Mouse (Mus musculus): ENCODE results near the gene Rbms1.

The Rbms1 gene

GRCm38 (mm10) chr2:60804763-60805162 is 158.2 kb downstream of the Rbms1 start:
- no peak for DNase-seq

- DNase-seq = no peak
Measured at GRCm38 (mm10) chr2:60803377-60803776, 159.6 kb downstream of the Rbms1 start.

- DNase-seq = no peak
Measured at GRCm38 (mm10) chr2:60802828-60803227, 160.2 kb downstream of the Rbms1 start.

- peak; percentile 32 for DNase-seq
Measured at GRCm38 (mm10) chr2:60802191-60802590, 160.8 kb downstream of the Rbms1 start.

- DNase-seq = no peak
Measured at GRCm38 (mm10) chr2:60801571-60802155, 161.3 kb downstream of the Rbms1 start.

- no peak for DNase-seq
Measured at GRCm38 (mm10) chr2:60800921-60801558, 162.0 kb downstream of the Rbms1 start.

GRCm38 (mm10) chr2:60799816-60800215 is 163.2 kb downstream of the Rbms1 start:
- no peak for DNase-seq

GRCm38 (mm10) chr2:60798767-60799529 is 164.0 kb downstream of the Rbms1 start:
- DNase-seq = no peak

GRCm38 (mm10) chr2:60796969-60797669 is 165.9 kb downstream of the Rbms1 start:
- no peak for DNase-seq

GRCm38 (mm10) chr2:60796616-60796968 is 166.4 kb downstream of the Rbms1 start:
- DNase-seq = no peak

- no peak for DNase-seq
Measured at GRCm38 (mm10) chr2:60795861-60796260, 167.1 kb downstream of the Rbms1 start.

- no peak for DNase-seq
Measured at GRCm38 (mm10) chr2:60792506-60792905, 170.5 kb downstream of the Rbms1 start.

GRCm38 (mm10) chr2:60789126-60789525 is 173.9 kb downstream of the Rbms1 start:
- no peak for DNase-seq

- no peak for DNase-seq
Measured at GRCm38 (mm10) chr2:60788173-60788908, 174.7 kb downstream of the Rbms1 start.

GRCm38 (mm10) chr2:60787088-60787487 is 175.9 kb downstream of the Rbms1 start:
- no peak for DNase-seq

- no peak for DNase-seq
Measured at GRCm38 (mm10) chr2:60786289-60786688, 176.7 kb downstream of the Rbms1 start.

GRCm38 (mm10) chr2:60774501-60774900 is 188.5 kb downstream of the Rbms1 start:
- DNase-seq = no peak

GRCm38 (mm10) chr2:60773592-60773991 is 189.4 kb downstream of the Rbms1 start:
- DNase-seq = peak; percentile 69

- no peak for DNase-seq
Measured at GRCm38 (mm10) chr2:60766420-60766819, 196.6 kb downstream of the Rbms1 start.

- DNase-seq = no peak
Measured at GRCm38 (mm10) chr2:60756218-60756617, 206.8 kb downstream of the Rbms1 start.

- no peak for DNase-seq
Measured at GRCm38 (mm10) chr2:60755101-60755500, 207.9 kb downstream of the Rbms1 start.

- no peak for DNase-seq
Measured at GRCm38 (mm10) chr2:60751274-60751673, 211.7 kb downstream of the Rbms1 start.

- no peak for DNase-seq
Measured at GRCm38 (mm10) chr2:60750591-60750990, 212.4 kb downstream of the Rbms1 start.
